Mouse (Mus musculus): Measurements from ENCODE around the gene Prps1l3. TPM values are rescaled to one million over a fixed set of nuclear protein-coding genes. Genes with fewer than 3 reads are reported as not detected.

Prps1l3 gene
- polyA plus RNA-seq, 1 experiment = 25.5 TPM

- H3K27ac ChIP-seq (ENCODE audit: control insufficient read depth, insufficient read depth, low read length) = no peak overlapping the region
- no peaks in the 10 kb centered on the region for H3K27me3 ChIP-seq (ENCODE audit: control insufficient read depth, insufficient read depth, low read length)
- no peak for TF ChIP-seq CTCF (IDR thresholded peaks at IDR 0.05; ENCODE audit: borderline replicate concordance, control insufficient read depth, extremely low read depth, insufficient read depth, low read length, poor library complexity)
- TF ChIP-seq POLR2A (IDR thresholded peaks at IDR 0.05; ENCODE audit: control insufficient read depth, extremely low read depth, insufficient read depth, low read length, poor library complexity) = no peak
- H3K4me3 ChIP-seq (ENCODE audit: control insufficient read depth, insufficient read depth, low read length) = no peak overlapping the region
- no peaks in the 10 kb centered on the region for H3K36me3 ChIP-seq (ENCODE audit: control insufficient read depth, insufficient read depth, low read length)
- H3K4me1 ChIP-seq (replicated peaks; ENCODE audit: control insufficient read depth, insufficient read depth, low read length) = no peaks in the 10 kb centered on the region
- DNase-seq = no peak
- 72% methylated on average over 3 of the region's 3 CpGs for WGBS
Measured at GRCm38 (mm10) chr12:57281155-57282114, 51.2 kb downstream of the Prps1l3 start.

- Histone ChIP-seq H3K27me3 (ENCODE audit: control insufficient read depth, insufficient read depth, low read length) (no peaks in the 10 kb centered on the region), H3K4me3 (ENCODE audit: control insufficient read depth, insufficient read depth, low read length) (no peak overlapping the region), H3K4me1 (replicated peaks; ENCODE audit: control insufficient read depth, insufficient read depth, low read length) (no peaks in the 10 kb centered on the region), H3K27ac (ENCODE audit: control insufficient read depth, insufficient read depth, low read length) (no peak overlapping the region), H3K36me3 (ENCODE audit: control insufficient read depth, insufficient read depth, low read length) (no peaks in the 10 kb centered on the region)
- TF ChIP-seq POLR2A (IDR thresholded peaks at IDR 0.05; ENCODE audit: control insufficient read depth, extremely low read depth, insufficient read depth, low read length, poor library complexity) = no peak
- no peak for TF ChIP-seq CTCF (IDR thresholded peaks at IDR 0.05; ENCODE audit: borderline replicate concordance, control insufficient read depth, extremely low read depth, insufficient read depth, low read length, poor library complexity)
- 93% methylated on average over 5 of the region's 5 CpGs for WGBS
- no peak for DNase-seq
Measured at GRCm38 (mm10) chr12:57285303-57286059, 55.3 kb downstream of the Prps1l3 start.

Other genes with a start within 250 kb of the Prps1l3 start
- 0.03 TPM in 1 of 2 replicates, not detected in the other for gene Slc25a21, start 32.9 kb upstream of the Prps1l3 start, polyA plus RNA-seq (2012; rRNA removed)
- gene Mipol1, start within 50 bp of the Prps1l3 start, polyA plus RNA-seq (2012; rRNA removed) = 1.3 and 1.5 TPM in 2 replicates

Data from thymus, adult 2 months (tissue).